Mouse (Mus musculus) testis, adult 2 months (tissue): ENCODE results near the gene Polr2a. TPM values are rescaled to one million over a fixed set of nuclear protein-coding genes. Genes with fewer than 3 reads are reported as not detected.

Experiments used
- H3K27ac ChIP-seq: fragments of 200-500 bp; 2 replicates; pipeline ENCODE4 v1.5.1; 2012; ENCODE audit warnings: low read depth, low read length; ENCODE audit not compliant: control insufficient read depth, insufficient read depth
- H3K27me3 ChIP-seq: fragments of 200-500 bp; 2 replicates; pipeline ENCODE4 v1.6.1; 2012; ENCODE audit warnings: mild to moderate bottlenecking, low read length, moderate library complexity; ENCODE audit not compliant: control insufficient read depth, insufficient read depth
- H3K36me3 ChIP-seq: fragments of 200-500 bp; 2 replicates; pipeline ENCODE4 v1.6.1; 2012; ENCODE audit warnings: mild to moderate bottlenecking, low read length; ENCODE audit not compliant: control insufficient read depth, insufficient read depth
- H3K4me1 ChIP-seq: fragments of 200-500 bp; 2 replicates; pipeline ENCODE4 v1.6.1; 2012; ENCODE audit warnings: low read length; ENCODE audit not compliant: control insufficient read depth, insufficient read depth
- H3K4me3 ChIP-seq: fragments of 200-500 bp; 2 replicates; pipeline ENCODE4 v1.5.1; 2012; ENCODE audit warnings: low read depth, mild to moderate bottlenecking, low read length, moderate library complexity, mixed read lengths; ENCODE audit not compliant: control insufficient read depth
- CTCF ChIP-seq: fragments of 200-500 bp; IDR thresholded peaks from 2 replicates; pipeline ENCODE4 v1.5.1; 2012; ENCODE audit warnings: low read depth, mild to moderate bottlenecking, inconsistent platforms, low read length, moderate library complexity; ENCODE audit not compliant: control insufficient read depth, insufficient read depth, insufficient replicate concordance
- POLR2A ChIP-seq: fragments of 200-500 bp; IDR thresholded peaks from 2 replicates; pipeline ENCODE4 v1.6.1; 2012; ENCODE audit warnings: low read depth, mild to moderate bottlenecking, inconsistent platforms, low read length, moderate library complexity; ENCODE audit not compliant: control insufficient read depth
- polyA plus RNA-seq: library from polyadenylated mRNA; depleted of rRNA; stranded (reverse); fragments of >200 nt; gene quantifications from 2 replicates; pipeline ENCODE4 v1.2.3, GENCODE M21; 2012; rRNA removed

Polr2a gene
- polyA plus RNA-seq = 54.7 and 75.8 TPM in 2 replicates

- no peaks in the 10 kb centered on the region for H3K27me3 ChIP-seq
- H3K4me1 ChIP-seq = peaks cover 12% of the 10 kb centered on the region
- peak within 1 kb of the TSS; percentile 99 for H3K4me3 ChIP-seq
- peaks cover 3% of the 10 kb centered on the region for H3K36me3 ChIP-seq
- peak within 1 kb of the TSS; percentile 100 for H3K27ac ChIP-seq
- TF ChIP-seq CTCF (no peak), POLR2A (peak; percentile 100)
These were observed at the start of gene Polr2a for GRCm38 (mm10) chr11:69758478-69758970. Gene Polr2a (minus strand): TSS chr11:69758637.

GRCm38 (mm10) chr11:69807641-69808040, 49.2 kb upstream of the Polr2a start:
- no peaks in the 10 kb centered on the region for H3K27me3 ChIP-seq
- H3K4me1 ChIP-seq = peaks cover 24% of the 10 kb centered on the region
- H3K36me3 ChIP-seq = no peaks in the 10 kb centered on the region
- no peak overlapping the region for H3K27ac ChIP-seq
- H3K4me3 ChIP-seq = no peak overlapping the region
- TF ChIP-seq POLR2A (no peak), CTCF (no peak)

DNA sequence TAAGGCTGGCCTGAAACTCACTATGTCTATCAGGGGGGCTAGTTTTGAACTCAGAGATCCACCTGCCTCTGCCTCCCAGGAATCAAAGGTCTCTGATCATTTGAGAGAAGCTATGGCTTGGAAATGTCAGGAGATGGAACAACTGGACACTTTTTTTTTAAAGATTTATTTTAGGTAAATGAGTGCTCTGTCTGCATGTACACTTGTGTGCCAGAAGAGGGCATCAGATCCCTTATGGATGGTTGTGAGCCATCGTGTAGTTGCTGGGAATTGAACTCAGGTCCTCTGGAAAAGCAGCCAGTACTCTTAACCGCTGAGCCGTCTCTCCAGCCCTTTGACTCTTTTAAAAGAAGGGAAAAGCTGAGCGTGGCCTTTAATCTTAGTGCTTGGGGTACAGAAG, 47.9 kb upstream of the Polr2a start:
- Histone ChIP-seq H3K4me1 (peaks cover 34% of the 10 kb centered on the region), H3K36me3 (no peaks in the 10 kb centered on the region), H3K4me3 (no peak overlapping the region), H3K27me3 (no peaks in the 10 kb centered on the region), H3K27ac (no peak overlapping the region)
- no peak for TF ChIP-seq CTCF
- TF ChIP-seq POLR2A = no peak

DNA sequence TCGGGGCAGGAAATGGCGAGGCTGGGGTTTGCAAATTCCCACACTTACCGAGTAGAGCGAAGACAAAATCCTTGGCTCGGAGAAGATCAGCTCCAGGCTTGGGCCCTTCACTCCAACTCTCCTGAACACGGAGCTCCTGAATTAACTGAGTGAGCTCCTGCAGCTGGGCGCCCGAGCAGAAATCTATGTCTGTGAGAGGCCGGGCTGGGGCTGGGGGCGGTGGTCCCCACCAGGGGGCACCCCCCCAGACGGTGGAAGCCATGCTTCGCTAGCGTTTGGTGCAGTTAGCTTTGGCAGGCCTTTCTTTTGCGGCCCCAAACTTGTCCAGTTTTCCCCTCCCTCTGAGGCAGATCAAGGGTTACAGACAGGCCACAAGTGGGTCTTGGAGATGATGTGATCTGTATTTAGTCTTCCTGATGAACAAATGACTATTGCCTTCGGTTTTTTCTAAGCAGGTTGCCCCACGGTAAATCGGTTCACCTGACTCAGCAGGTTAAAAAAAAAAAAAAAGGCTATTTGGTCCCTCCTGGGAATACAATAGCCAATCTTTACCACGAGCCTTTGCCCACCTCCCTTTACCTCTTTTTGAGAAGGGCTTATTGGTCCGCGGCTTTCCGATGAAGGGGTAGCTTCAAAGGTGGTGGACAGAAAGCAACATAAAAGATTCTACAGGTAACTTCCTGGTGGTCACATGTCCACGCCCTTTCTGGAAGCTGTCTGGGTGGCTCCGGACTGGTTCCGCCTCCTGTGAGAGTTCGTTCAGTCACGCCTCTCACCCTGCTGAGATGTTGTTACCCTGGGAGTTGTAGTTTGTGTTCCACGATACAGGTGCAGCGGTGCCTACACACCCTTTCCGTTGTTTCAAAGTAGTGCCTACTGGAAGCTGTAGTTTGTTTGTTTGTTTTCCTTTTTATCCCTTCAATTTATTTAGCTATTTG, 46.8 kb upstream of the Polr2a start, which contains the start of gene Tmem102:
Gene Tmem102, minus strand, starts transcription at position 653 of the 938 bp plus-strand sequence.
- TF ChIP-seq POLR2A (no peak), CTCF (no peak)
- peak within 1 kb of the TSS; percentile 19; the same call in 1 of the 2 replicates for H3K4me3 ChIP-seq
- no peaks in the 10 kb centered on the region for H3K27me3 ChIP-seq
- H3K27ac ChIP-seq = no peak within 1 kb of the TSS
- no peaks in the 10 kb centered on the region for H3K36me3 ChIP-seq
- H3K4me1 ChIP-seq = peaks cover 43% of the 10 kb centered on the region

GRCm38 (mm10) chr11:69804652-69804940, 46.2 kb upstream of the Polr2a start:
- no peaks in the 10 kb centered on the region for H3K36me3 ChIP-seq
- TF ChIP-seq POLR2A (no peak), CTCF (no peak)
- H3K4me3 ChIP-seq = peak overlapping the region; percentile 19; the same call in 1 of the 2 replicates
- peaks cover 46% of the 10 kb centered on the region for H3K4me1 ChIP-seq
- H3K27me3 ChIP-seq = no peaks in the 10 kb centered on the region
- no peak overlapping the region for H3K27ac ChIP-seq

GRCm38 (mm10) chr11:69803786-69804651, 45.6 kb upstream of the Polr2a start:
- Histone ChIP-seq H3K4me3 (peak overlapping the region; percentile 35), H3K4me1 (peaks cover 46% of the 10 kb centered on the region), H3K27me3 (no peaks in the 10 kb centered on the region), H3K27ac (no peak overlapping the region), H3K36me3 (no peaks in the 10 kb centered on the region)
- TF ChIP-seq CTCF (no peak), POLR2A (0 out of 2 replicates have a peak, but pooled peaks have one; percentile 20)

DNA sequence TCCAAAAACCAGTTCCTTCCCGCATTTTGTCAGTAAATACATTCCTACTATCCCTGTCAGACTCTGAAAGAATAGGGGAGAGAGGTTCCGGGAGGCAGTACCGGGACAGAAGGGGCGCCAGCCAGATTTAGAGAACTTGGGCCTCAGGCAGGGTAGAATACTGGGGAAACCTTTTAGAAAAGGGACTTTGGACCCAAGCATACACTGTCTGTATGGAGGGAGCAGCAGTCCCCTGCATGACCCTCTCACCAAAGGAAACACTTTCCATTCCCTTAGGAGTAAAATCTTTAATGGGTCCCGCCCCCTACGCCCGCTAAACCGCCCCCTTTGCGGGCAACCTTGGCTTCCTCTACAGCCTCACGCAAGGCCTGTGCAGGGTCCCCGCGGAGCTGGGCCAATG, 44.9 kb upstream of the Polr2a start:
- no peaks in the 10 kb centered on the region for H3K36me3 ChIP-seq
- no peak overlapping the region for H3K27ac ChIP-seq
- H3K4me1 ChIP-seq = peaks cover 46% of the 10 kb centered on the region
- no peaks in the 10 kb centered on the region for H3K27me3 ChIP-seq
- TF ChIP-seq POLR2A = no peak
- no peak for TF ChIP-seq CTCF
- H3K4me3 ChIP-seq = peak overlapping the region; percentile 86
